Mouse (Mus musculus) splenic B cell, adult 2 months (primary cell): ENCODE data around the gene Arid1b.

Experiments
- DNase-seq: peaks from one replicate; pipeline ENCODE4 v3.0.0-alpha.2; 2011; ENCODE audit warnings: low read depth, low spot score
- H3K27me3 ChIP-seq: 2 replicates; pipeline ENCODE4 v1.6.1; 2012; ENCODE audit warnings: mild to moderate bottlenecking, low read length, moderate library complexity, mixed read lengths; ENCODE audit not compliant: control insufficient read depth, poor library complexity, insufficient read depth, severe bottlenecking
- H3K36me3 ChIP-seq: 2 replicates; pipeline ENCODE4 v1.6.1; 2012; ENCODE audit warnings: mild to moderate bottlenecking, low read length, moderate library complexity, mixed read lengths; ENCODE audit not compliant: control insufficient read depth, poor library complexity, insufficient read depth, severe bottlenecking

Gene Arid1b

DNA sequence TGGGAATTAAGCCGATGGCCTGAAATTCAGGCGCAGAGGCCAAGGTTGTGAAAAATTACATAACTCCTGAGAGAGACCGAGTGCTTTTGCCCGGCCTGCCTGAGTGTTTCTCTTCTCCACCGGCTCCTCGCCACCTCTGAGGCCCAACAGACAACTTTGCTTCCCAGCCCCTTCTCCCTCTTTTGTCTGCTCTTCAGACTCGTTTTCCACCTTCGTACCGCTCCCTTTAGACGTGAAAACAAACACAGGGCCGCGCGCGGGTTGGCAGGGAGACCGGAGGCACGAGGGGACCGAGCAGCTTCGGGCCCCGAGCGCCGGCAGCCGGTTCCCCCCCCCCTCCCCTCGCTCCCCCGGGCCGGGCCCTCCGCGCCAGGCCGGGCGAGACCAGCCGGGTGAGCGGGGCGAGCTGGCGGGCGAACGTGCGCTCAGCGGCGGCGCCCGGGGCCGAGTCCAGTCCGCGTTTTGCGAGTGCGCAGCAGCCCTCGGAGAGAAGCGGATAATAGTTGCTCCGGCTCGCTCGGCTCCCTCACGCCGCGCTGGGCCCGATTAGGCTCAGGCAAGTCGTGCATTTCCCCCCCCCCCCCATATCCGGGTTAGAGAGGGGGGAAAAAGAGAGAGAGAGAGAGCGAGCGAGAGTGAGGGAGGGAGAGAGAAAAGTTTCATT is at the start of gene Arid1b:
Gene Arid1b (plus strand): TSS at position 493 of the 664 bp plus-strand sequence.
- Histone ChIP-seq H3K27me3 (no peaks in the 10 kb centered on the region), H3K36me3 (no peaks in the 10 kb centered on the region)
- DNase-seq = peak; percentile 93

DNA sequence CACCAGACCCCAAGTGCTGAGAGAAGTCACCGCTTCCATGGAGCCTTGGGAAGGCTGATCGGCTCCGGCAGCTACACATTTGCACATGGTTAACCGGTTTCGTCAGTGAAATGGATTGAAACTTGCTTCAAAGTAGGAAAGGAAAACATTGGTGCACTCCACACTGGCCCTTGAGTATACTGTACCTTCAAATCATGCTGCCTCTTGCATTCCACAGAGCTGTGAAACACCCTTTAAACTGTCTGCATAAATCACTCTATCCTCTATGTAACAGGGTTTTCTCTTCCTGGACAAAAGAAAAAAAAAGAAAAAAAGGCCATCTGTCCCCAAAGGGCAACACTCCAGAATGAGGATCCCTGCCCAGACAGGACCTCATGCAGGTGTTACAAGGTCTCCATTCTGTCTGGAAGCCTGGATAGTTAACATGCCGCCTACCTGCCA is 48.8 kb upstream of the Arid1b start:
- H3K27me3 ChIP-seq = no peaks in the 10 kb centered on the region
- H3K36me3 ChIP-seq = no peaks in the 10 kb centered on the region
- DNase-seq = no peak

DNA sequence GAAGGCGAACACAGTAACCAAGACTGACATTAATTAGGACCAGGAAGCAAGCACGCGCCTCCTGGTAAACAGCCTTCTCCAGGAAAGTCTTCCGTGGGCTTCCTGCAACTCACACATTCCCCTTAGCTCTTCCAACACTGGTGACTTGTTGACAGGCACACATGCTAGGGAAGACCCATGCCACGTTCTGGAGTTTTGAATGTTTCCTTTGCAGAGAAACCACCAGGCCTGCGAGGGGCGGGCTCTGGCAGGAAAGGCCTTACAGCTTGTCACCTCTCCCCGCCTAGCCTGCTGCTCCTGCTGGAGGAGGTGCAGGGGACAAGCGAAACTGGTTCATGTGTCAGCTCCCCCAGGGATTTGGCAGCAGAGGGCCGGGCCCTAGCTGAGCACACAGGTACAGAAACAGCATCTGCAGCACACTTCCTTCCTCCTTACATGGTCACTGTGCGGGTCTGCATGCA is 48.2 kb upstream of the Arid1b start:
- H3K36me3 ChIP-seq = no peaks in the 10 kb centered on the region
- DNase-seq = peak; percentile 65
- H3K27me3 ChIP-seq = no peaks in the 10 kb centered on the region

DNA sequence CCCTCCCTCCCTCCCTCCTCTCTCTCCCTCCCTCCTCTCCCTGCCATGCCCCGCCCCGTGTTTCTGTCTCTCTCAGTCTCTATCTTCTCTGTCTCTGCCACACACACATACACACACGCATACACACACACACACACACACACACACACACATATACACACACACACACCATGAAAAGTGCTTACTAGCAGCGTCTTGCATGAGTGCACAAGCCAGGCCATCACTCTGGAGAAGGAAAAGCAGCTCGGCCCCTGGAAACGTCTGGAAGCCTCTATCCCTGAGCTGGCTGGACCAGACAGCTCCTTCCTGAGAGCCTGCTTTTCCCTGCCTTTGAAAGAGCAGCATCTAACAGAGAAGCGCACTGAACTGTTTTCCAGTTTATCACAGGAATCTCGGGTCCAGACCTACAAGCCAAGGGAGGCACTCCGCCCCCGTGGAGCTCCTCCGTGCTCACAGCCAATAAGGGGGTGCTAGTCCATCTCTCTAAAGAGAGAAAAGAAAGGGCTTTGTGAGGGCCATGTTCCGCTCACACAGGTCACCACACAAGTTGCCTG is 47.6 kb upstream of the Arid1b start:
- no peak for DNase-seq
- Histone ChIP-seq H3K36me3 (no peaks in the 10 kb centered on the region), H3K27me3 (no peaks in the 10 kb centered on the region)

DNA sequence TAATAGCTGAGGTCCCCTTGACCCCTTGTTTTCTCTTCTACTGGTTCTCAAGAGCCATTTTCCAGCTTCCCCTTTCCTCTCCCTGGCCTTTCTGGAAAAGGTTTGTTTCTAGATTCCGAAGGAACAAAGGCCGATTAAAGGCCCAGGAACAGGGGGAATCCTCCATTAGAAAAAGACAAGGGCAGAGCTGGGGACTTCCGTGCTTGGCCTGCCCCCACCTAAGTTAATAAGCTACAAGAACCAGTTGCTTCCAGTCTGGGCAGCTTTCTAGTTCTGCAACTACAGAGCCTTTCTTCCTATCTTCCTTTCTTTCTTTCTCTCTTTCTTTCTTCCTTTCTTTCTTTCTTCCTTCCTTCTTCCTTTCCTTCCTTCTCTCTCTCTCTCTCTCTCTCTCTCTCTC is 47.1 kb upstream of the Arid1b start:
- Histone ChIP-seq H3K27me3 (no peaks in the 10 kb centered on the region), H3K36me3 (no peaks in the 10 kb centered on the region)
- no peak for DNase-seq

DNA sequence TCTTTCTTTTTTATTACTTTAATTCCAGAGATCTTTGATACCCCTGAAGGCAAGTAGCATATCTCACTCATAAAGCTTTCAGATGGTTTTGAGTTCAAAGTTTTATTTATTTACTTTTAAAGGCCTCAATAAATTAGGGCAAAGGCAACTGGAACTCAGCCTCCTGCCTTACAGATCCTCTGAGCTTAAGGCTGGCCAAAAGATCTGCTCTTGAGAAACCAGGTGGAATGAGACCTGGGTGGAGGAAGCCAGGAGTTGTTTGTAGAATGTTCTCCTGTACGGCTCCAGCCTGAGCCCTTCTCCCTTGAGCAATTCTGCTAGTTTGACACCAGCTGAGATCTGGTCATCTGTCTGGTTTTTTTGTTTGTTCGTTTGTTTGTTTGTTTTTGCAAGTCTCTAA is 46.7 kb upstream of the Arid1b start:
- Histone ChIP-seq H3K27me3 (no peaks in the 10 kb centered on the region), H3K36me3 (no peaks in the 10 kb centered on the region)
- DNase-seq = no peak

DNA sequence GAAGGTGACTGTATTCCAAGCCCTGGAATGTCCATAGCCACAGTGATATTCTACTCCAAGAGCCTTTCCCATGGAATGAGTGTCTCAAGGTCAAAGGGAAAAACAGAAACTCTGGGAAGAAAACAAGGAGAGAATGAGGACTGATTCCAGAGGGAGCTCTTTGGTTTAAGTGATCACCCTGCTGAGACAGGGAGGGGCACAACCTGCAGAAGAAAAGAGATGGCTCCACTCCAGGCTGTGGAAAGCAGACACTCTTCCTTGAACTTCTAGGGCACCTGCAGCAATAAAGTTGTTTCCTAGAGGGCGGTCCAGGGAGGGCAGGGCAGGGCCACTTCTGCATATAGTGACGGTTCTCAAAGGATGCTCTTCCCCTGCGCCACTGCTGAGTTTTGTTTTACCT is 45.6 kb upstream of the Arid1b start:
- H3K27me3 ChIP-seq = no peaks in the 10 kb centered on the region
- no peaks in the 10 kb centered on the region for H3K36me3 ChIP-seq
- no peak for DNase-seq

DNA sequence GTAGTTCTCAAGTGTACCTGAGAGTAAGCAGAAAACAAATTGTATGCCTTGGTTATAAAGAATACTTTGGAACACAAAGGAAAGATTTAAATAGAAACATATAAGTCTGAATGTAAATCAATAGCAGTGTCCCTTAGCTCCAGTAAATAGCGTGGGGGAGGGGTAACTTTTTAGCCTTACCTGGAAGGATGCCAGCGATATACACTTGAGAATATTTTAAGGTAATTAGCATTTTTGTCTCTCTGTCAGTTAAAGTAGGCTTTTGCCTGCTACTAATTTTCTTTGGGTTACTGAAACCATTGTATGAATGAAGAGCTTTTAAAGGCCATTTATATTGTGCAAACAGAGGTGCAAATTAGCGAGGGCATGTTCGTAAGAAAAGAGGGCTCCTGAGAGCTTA is 39.7 kb upstream of the Arid1b start:
- no peak for DNase-seq
- Histone ChIP-seq H3K27me3 (no peaks in the 10 kb centered on the region), H3K36me3 (no peaks in the 10 kb centered on the region)

DNA sequence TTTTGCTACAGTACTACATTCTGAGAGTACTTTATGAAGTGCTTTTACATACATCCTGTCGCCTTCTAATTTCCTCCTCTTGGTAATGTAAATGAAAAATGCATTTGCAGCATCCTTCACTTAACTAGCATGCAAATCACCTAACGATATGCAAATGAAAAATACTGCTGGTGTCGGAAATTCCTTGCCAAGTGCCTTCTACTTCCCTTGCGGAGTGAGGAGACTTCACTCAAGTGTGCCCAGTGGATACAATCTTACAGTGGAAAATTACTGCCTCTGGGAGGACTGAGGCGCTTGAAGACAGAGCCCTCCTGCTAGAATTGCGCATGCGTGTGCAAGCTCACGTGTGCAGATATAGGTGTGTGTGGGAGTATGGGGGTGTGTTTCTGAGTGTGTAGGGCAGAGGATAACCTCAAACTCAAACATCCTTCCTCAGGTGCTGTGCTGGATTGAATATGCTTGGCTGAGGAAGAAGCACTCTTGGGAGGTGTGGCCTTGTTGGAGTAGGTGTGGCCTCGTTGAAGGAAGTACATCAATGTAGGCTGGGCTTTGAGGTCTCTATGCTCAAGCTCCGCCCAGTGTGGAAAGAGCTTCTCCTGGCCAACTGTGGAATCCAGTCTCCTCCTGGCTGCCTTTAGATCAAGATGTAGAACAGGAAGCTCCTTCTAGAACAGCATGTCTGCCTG is 29.8 kb upstream of the Arid1b start:
- no peak for DNase-seq
- Histone ChIP-seq H3K36me3 (no peaks in the 10 kb centered on the region), H3K27me3 (no peaks in the 10 kb centered on the region)

DNA sequence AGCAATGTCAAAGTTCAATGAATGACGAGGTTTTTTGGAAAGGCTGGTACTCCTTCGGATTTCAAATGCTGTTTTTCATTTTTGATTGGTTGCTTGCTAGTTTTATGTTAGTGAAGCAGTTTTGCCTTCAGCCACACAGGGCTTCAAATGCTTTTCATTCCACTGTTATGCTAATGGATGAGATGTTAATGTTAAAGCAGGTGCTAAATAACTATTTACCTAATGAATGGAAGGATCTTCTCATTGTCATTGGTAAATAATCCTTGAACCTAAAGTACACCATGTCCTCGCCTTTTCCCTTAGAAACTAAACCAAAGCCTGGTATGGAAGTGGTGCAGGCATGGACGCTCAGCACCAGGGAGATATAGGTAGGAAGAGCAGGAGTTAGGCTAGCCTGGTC is 26.9 kb upstream of the Arid1b start:
- Histone ChIP-seq H3K36me3 (no peaks in the 10 kb centered on the region), H3K27me3 (no peaks in the 10 kb centered on the region)
- no peak for DNase-seq

DNA sequence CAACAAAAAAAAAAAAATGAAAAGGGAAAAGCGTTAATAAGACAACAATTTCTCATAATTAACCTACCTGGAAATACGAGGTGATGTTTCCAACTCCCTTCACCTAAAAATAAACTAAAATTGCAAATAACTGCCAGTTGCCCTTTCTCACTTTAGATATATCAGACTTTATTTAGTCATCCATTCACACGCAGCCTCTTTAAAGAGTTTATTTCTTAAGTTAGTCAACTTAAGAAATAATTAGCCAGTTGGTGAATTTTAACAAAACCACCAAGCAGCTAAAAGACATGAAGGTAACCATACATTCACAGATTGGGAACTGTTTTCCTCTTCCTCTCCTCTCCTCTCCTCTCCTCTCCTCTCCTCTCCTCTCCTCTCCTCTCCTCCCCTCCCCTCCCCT is 26.1 kb upstream of the Arid1b start:
- no peak for DNase-seq
- no peaks in the 10 kb centered on the region for H3K36me3 ChIP-seq

DNA sequence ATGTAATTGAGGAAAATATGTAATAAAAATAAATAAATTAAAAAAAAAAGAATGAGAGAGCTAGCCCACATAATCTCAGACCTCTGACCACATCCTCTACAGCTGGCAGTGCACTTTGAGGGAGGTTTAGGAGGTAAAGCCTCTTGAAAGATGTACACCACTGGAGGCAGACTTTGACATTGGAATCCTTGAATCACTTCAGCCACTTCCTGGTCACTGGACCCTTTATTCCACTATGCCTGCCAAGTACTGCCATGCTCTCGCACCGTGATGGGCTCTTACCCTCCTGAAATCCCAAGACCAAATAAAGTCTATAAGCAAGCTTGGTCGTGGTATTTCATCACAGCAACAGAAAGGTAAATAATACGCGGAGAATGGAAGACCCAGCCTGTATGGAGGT is 25.3 kb upstream of the Arid1b start:
- no peaks in the 10 kb centered on the region for H3K36me3 ChIP-seq
- no peaks in the 10 kb centered on the region for H3K27me3 ChIP-seq
- DNase-seq = no peak

More for the DNA sequence above, 26.1 kb upstream of the Arid1b start:
- H3K27me3 ChIP-seq = no peaks in the 10 kb centered on the region

DNA sequence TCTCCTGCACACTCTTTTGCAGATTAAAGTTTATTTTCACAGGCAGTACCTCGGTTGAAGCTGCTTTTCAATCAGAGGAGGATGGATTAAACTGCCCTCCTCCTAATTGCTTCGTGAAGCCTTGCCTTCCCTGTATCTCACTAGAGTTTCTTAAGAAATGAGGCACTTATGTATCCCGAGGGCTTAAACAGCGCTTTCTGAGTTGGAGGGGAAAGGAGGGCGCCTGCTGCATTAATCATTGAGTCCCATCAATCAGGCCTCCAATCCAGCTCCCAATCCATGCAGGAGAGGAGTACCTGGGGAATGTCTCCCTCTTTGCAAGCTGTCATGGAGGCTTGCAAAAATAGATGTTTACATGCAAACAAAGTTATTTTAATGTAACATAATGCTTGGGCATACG is 21.9 kb upstream of the Arid1b start:
- H3K27me3 ChIP-seq = no peaks in the 10 kb centered on the region
- no peaks in the 10 kb centered on the region for H3K36me3 ChIP-seq
- no peak for DNase-seq

DNA sequence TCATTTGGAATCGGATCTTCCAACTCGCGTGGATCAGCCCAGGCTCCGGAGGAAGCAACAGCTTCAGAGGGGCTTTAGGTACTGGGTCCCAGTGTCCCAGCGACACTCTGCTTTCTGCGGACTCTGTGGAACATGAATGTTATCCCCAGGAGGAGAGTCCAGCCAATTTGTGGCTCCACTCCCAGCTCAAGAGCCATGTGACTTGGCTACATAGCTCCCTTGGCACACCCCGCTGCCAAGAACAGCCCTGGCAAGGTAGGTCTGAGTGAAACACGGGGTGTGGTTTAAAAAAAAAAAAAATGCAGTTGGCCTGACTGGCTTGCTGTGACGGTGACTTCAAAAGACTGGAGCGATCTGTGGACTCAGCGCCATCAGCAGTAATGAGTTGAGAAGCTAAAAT is 19.4 kb upstream of the Arid1b start:
- DNase-seq = no peak
- H3K36me3 ChIP-seq = no peaks in the 10 kb centered on the region
- no peaks in the 10 kb centered on the region for H3K27me3 ChIP-seq

DNA sequence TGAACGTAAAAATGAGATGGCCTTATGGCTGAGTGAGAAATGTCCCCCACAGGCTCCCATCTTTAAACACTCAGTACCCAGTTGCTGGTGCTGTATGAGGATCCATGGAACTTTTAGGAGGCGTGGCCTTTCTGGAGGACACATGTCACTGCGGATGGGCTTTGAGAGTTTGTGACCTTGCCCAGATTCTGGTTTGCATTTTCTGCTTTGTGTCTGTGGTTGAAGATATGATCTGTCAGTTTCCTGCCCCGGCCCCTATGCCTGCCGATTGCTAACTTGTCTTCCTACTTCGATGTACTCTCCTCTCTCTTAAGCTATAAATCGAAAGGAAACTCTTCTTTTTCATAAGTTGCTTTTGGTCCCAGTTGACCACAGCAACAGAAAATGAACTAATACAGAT is 14.0 kb upstream of the Arid1b start:
- Histone ChIP-seq H3K27me3 (no peaks in the 10 kb centered on the region), H3K36me3 (no peaks in the 10 kb centered on the region)
- DNase-seq = no peak
